Mouse (Mus musculus) heart, embryonic 16.5 days (tissue): Measurements from ENCODE around the gene Ube4a. TPM values are rescaled to one million over a fixed set of nuclear protein-coding genes. Genes with fewer than 3 reads are reported as not detected.

Source experiments
- ATAC-seq: fragments of 200-750 bp; cut with Nextera tagmentation; replicated peaks from 2 replicates; pipeline ENCODE4 v1.8.0; 2017; ENCODE audit warnings: moderate number of reproducible peaks; ENCODE audit not compliant: insufficient read depth, low FRiP score; ENCODE audit errors: extremely low read depth
- H3K27ac ChIP-seq: fragments of 300-500 bp; sonication (generic); 2 replicates; pipeline ENCODE4 v1.5.1; 2014; ENCODE audit warnings: mild to moderate bottlenecking, low read length, control low read depth, moderate library complexity
- H3K27me3 ChIP-seq: fragments of 300-500 bp; sonication (generic); 2 replicates; pipeline ENCODE4 v1.6.1; 2014; ENCODE audit warnings: low read length, mixed read lengths; ENCODE audit not compliant: control insufficient read depth, insufficient read depth
- H3K36me3 ChIP-seq: fragments of 300-500 bp; sonication (generic); 2 replicates; pipeline ENCODE4 v1.6.1; 2014; ENCODE audit not compliant: control insufficient read depth, insufficient read depth
- H3K4me1 ChIP-seq: fragments of 300-500 bp; sonication (generic); 2 replicates; pipeline ENCODE4 v1.6.1; 2014; ENCODE audit warnings: low read length, mixed read lengths; ENCODE audit not compliant: control insufficient read depth, insufficient read depth
- H3K4me2 ChIP-seq: fragments of 300-500 bp; sonication (generic); 2 replicates; pipeline ENCODE4 v1.6.1; 2014; ENCODE audit warnings: low read depth, mild to moderate bottlenecking, control low read depth, low read length
- H3K4me3 ChIP-seq: fragments of 300-500 bp; sonication (generic); 2 replicates; pipeline ENCODE4 v1.5.1; 2014; ENCODE audit warnings: mild to moderate bottlenecking, control low read depth, low read length
- H3K9ac ChIP-seq: fragments of 300-500 bp; sonication (generic); 2 replicates; pipeline ENCODE4 v1.6.1; 2014; ENCODE audit warnings: low read length, control low read depth
- H3K9me3 ChIP-seq: fragments of 300-500 bp; sonication (generic); replicated peaks from 2 replicates; pipeline ENCODE4 v1.6.1; 2016; ENCODE audit warnings: low read length; ENCODE audit not compliant: control insufficient read depth
- WGBS: fragments of 180-500 bp; shearing (Covaris S2); extraction: QIAGEN DNeasy Blood & Tissue Kit; methylation state at CpG from one replicate; pipeline ENCODE4 v1.1.7; 2014; 5-methylcytosine and 5-hydroxymethylcytosine counted together
- polyA plus RNA-seq: library from polyadenylated mRNA; unstranded; fragments of >200 nt; fragmentation: Nextera tagmentation; extraction: Ambion mirVana; gene quantifications from 2 replicates; pipeline ENCODE4 v1.2.1, GENCODE M21; 2015

The Ube4a gene
- polyA plus RNA-seq, 1 experiment from 2014 or later, result 17.7 TPM

- no peaks in the 10 kb centered on the region for H3K27me3 ChIP-seq
- no peak for ATAC-seq
- no peaks in the 10 kb centered on the region for H3K9me3 ChIP-seq
- H3K27ac ChIP-seq, result no peak overlapping the region
- no peaks in the 10 kb centered on the region for H3K36me3 ChIP-seq
- WGBS, result 72% methylated on average over 5 of the region's 5 CpGs
- H3K9ac ChIP-seq, result no peak overlapping the region
- no peaks in the 10 kb centered on the region for H3K4me1 ChIP-seq
- H3K4me2 ChIP-seq, result no peak overlapping the region
- no peak overlapping the region for H3K4me3 ChIP-seq
Measured at GRCm38 (mm10) chr9:44999776-45000175, 34.4 kb upstream of the Ube4a start.

- H3K9ac ChIP-seq, result no peak overlapping the region
- no peak overlapping the region for H3K4me3 ChIP-seq
- H3K27me3 ChIP-seq, result no peaks in the 10 kb centered on the region
- H3K27ac ChIP-seq, result no peak overlapping the region
- no peak overlapping the region for H3K4me2 ChIP-seq
- no peak for ATAC-seq
- 45% methylated on average over 6 of the region's 6 CpGs for WGBS
- H3K4me1 ChIP-seq, result no peaks in the 10 kb centered on the region
- H3K9me3 ChIP-seq, result no peaks in the 10 kb centered on the region
- H3K36me3 ChIP-seq, result no peaks in the 10 kb centered on the region
Measured at GRCm38 (mm10) chr9:44999171-44999570, 33.8 kb upstream of the Ube4a start.

DNA sequence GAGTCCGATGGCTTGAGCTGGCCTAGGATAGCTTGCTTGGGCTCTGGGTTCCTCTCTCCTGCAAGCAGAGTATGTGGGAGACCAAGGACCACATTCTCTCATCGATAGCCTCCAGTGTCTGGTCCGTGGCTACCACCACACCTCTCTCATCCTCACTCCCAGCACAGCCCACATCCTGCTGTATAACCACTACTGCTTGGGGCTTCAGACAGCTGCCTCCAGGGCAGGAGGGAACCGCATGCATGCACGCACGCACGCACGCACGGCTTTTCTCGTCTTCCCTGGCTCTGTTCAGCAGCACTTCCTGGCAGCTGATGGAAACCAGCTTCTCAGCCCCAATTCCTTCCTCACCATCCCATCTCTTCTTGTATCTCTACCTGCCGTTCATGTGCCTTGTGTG, 32.7 kb upstream of the Ube4a start:
- no peaks in the 10 kb centered on the region for H3K4me1 ChIP-seq
- no peak overlapping the region for H3K4me2 ChIP-seq
- no peak overlapping the region for H3K4me3 ChIP-seq
- no peaks in the 10 kb centered on the region for H3K9me3 ChIP-seq
- WGBS, result 56% methylated on average over 11 of the region's 11 CpGs
- 0 out of 2 replicates have a peak, but pooled peaks have one; percentile 41 for ATAC-seq
- H3K9ac ChIP-seq, result no peak overlapping the region
- no peaks in the 10 kb centered on the region for H3K36me3 ChIP-seq
- H3K27ac ChIP-seq, result no peak overlapping the region
- H3K27me3 ChIP-seq, result no peaks in the 10 kb centered on the region

GRCm38 (mm10) chr9:44996590-44996989, 31.2 kb upstream of the Ube4a start:
- Histone ChIP-seq H3K9me3 (no peaks in the 10 kb centered on the region), H3K36me3 (no peaks in the 10 kb centered on the region), H3K9ac (no peak overlapping the region), H3K27me3 (no peaks in the 10 kb centered on the region), H3K4me3 (no peak overlapping the region), H3K4me1 (no peaks in the 10 kb centered on the region), H3K27ac (no peak overlapping the region), H3K4me2 (no peak overlapping the region)
- WGBS, result 91% methylated on average over 7 of the region's 7 CpGs
- ATAC-seq, result no peak

GRCm38 (mm10) chr9:44994962-44995361, 29.6 kb upstream of the Ube4a start:
- H3K4me1 ChIP-seq, result no peaks in the 10 kb centered on the region
- H3K36me3 ChIP-seq, result no peaks in the 10 kb centered on the region
- no peak overlapping the region for H3K9ac ChIP-seq
- ATAC-seq, result no peak
- H3K4me3 ChIP-seq, result no peak overlapping the region
- H3K9me3 ChIP-seq, result no peaks in the 10 kb centered on the region
- 57% methylated on average over 4 of the region's 4 CpGs for WGBS
- no peak overlapping the region for H3K27ac ChIP-seq
- H3K27me3 ChIP-seq, result no peaks in the 10 kb centered on the region
- H3K4me2 ChIP-seq, result no peak overlapping the region

- no peak overlapping the region for H3K4me2 ChIP-seq
- no peak for ATAC-seq
- H3K27me3 ChIP-seq, result no peaks in the 10 kb centered on the region
- H3K36me3 ChIP-seq, result no peaks in the 10 kb centered on the region
- no peak overlapping the region for H3K4me3 ChIP-seq
- H3K27ac ChIP-seq, result no peak overlapping the region
- no peaks in the 10 kb centered on the region for H3K4me1 ChIP-seq
- 79% methylated on average over 2 of the region's 2 CpGs for WGBS
- no peaks in the 10 kb centered on the region for H3K9me3 ChIP-seq
- no peak overlapping the region for H3K9ac ChIP-seq
Measured at GRCm38 (mm10) chr9:44993268-44993667, 27.9 kb upstream of the Ube4a start.

DNA sequence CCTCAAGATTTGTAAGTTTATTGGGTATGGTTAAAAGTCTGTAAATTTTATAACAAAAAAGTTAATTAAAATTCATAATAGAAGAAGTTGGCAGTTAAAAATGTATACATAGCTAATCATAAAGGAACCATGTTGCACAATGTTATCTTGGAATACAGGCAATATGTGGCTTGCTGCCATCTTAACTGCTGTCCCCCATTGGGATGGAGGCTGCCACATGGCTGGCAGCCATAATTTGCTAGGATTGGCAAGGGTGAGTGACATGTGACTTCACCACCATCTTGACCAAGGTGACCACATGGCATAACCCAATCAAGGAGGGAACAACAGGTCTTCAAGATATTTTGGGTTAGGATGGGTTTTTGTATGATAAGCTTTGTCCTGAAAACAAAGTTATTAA, 26.9 kb upstream of the Ube4a start:
- H3K9ac ChIP-seq, result no peak overlapping the region

GRCm38 (mm10) chr9:44991821-44992220, 26.4 kb upstream of the Ube4a start:
- H3K4me2 ChIP-seq, result no peak overlapping the region
- H3K27me3 ChIP-seq, result no peaks in the 10 kb centered on the region
- H3K36me3 ChIP-seq, result no peaks in the 10 kb centered on the region
- H3K27ac ChIP-seq, result no peak overlapping the region
- no peaks in the 10 kb centered on the region for H3K9me3 ChIP-seq
- no peak overlapping the region for H3K9ac ChIP-seq
- no peaks in the 10 kb centered on the region for H3K4me1 ChIP-seq
- ATAC-seq, result no peak
- no peak overlapping the region for H3K4me3 ChIP-seq
- 66% methylated on average over 2 of the region's 2 CpGs for WGBS

More for the DNA sequence above, 26.9 kb upstream of the Ube4a start:
- no peaks in the 10 kb centered on the region for H3K9me3 ChIP-seq
- H3K4me3 ChIP-seq, result no peak overlapping the region
- H3K4me1 ChIP-seq, result no peaks in the 10 kb centered on the region
- no peaks in the 10 kb centered on the region for H3K36me3 ChIP-seq
- H3K4me2 ChIP-seq, result no peak overlapping the region
- no peak overlapping the region for H3K27ac ChIP-seq
- H3K27me3 ChIP-seq, result no peaks in the 10 kb centered on the region
- no peak for ATAC-seq

GRCm38 (mm10) chr9:44986976-44987375, 21.6 kb upstream of the Ube4a start:
- WGBS, result 62% methylated on average over 5 of the region's 5 CpGs
- no peak for ATAC-seq
- H3K36me3 ChIP-seq, result no peaks in the 10 kb centered on the region
- no peak overlapping the region for H3K27ac ChIP-seq
- no peaks in the 10 kb centered on the region for H3K9me3 ChIP-seq
- no peak overlapping the region for H3K4me3 ChIP-seq
- no peaks in the 10 kb centered on the region for H3K4me1 ChIP-seq
- no peaks in the 10 kb centered on the region for H3K27me3 ChIP-seq
- no peak overlapping the region for H3K4me2 ChIP-seq
- no peak overlapping the region for H3K9ac ChIP-seq
